Mouse (Mus musculus) C2C12 (cell line): ENCODE measurements at regions not wholly inside any gene's neighbourhood (a gene's known extent, or its start where the extent isn't known, plus 50 kb on each side); places are given as distances from the start of the nearest gene placed in this dataset.

Source experiments
- CTCF ChIP-seq: IDR thresholded peaks from one replicate; pipeline ENCODE4 v1.5.1; 2011; ENCODE audit not compliant: control insufficient read depth, insufficient read depth, insufficient read length
- MAX ChIP-seq: IDR thresholded peaks from one replicate; pipeline ENCODE4 v1.6.1; 2011; ENCODE audit warnings: mild to moderate bottlenecking, control low read depth
- MYOD1 ChIP-seq: IDR thresholded peaks from one replicate; pipeline ENCODE4 v1.6.1; 2011; ENCODE audit warnings: low read depth; ENCODE audit not compliant: control insufficient read depth, insufficient read length

DNA sequence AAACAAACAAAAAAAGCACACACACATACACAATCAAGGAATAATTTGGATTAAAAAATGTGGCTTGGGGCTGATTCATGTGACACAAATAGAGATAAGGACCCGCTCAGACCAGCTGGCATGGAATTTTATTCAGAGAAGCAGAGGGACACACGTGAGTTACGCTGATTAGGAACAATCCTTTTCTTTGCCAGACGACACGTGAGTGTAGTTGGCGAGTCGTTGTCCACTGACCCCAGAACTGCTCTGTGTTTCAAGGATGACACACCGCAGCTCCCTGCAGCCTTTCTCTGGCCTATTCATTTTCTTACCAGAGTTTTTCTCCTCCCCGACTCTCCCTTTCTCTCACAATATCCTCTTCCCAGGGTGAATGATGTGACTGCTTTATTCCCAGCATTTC lies 163.4 kb upstream of the 4933402D24Rik start:
- TF ChIP-seq CTCF (no peak), MAX (no peak), MYOD1 (no peak)
